Mouse (Mus musculus) embryo, embryonic 10.5 days (tissue): ENCODE measurements at regions not wholly inside any gene's neighbourhood (a gene's known extent, or its start where the extent isn't known, plus 50 kb on each side); places are given as distances from the start of the nearest gene placed in this dataset.

ENCODE experiments used
- DNase-seq: peaks from one replicate; pipeline ENCODE4 v3.0.0-alpha.2; 2015; ENCODE audit warnings: low spot score

DNA sequence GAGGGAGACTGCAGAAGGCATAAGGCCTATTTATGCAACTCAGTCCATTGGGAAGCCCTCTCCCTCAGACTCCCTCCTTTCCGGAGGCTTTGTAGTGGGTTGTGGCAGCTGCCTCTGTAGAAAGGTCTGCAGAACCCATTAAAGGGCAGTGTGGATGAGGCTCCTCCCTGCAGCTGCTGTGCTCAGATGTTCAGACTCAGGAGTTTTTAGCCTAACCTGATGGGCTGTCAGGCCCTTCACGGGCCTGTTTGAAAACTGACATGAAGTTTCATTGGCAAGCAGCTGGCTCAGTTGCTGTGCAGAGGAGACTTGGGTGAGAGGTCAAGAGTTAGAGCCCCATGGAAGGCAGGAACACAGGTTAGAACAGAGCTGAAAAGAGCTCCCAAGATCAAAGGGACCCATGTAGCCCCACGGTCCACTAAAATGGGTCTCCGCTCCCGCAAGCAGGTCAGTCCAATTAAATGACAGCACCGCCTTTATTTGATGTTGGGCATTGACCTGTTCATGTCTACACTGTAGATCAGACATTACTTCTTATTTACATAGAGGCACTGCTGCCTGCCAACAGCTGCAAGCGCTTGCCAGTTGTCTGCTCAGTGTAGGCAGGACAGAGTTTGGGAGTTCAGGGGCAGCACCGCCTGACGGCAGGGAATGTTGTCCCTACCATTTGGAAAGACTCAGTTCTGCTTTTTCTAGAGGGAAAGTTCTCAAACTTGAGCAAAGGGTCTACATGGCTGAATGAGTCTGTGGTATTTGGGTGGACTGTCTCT lies 53.8 kb upstream of the Usp46 start:
- peak; percentile 56 for DNase-seq

GRCm38 (mm10) chr5:74126015-74126896 lies 58.0 kb upstream of the Usp46 start:
- peak; percentile 83 for DNase-seq

DNA sequence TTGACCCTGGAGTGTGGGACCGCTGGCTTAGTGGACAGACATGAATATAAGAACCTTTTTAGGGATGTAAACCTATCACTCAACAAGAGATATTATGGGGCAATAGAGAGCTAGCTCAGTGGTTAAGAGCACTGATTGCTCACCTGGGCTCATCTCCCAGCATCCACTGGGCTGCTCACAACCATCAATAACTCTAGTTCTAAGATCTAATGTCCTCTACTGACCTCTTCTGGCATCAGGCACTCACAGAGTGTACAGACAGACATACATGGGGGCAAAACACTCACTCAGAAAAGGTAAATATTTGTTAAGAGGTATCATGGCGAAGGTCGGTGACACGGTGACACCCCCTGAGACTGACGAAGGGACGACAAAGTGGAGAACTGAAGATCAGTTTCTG lies 59.3 kb upstream of the Usp46 start:
- no peak for DNase-seq

DNA sequence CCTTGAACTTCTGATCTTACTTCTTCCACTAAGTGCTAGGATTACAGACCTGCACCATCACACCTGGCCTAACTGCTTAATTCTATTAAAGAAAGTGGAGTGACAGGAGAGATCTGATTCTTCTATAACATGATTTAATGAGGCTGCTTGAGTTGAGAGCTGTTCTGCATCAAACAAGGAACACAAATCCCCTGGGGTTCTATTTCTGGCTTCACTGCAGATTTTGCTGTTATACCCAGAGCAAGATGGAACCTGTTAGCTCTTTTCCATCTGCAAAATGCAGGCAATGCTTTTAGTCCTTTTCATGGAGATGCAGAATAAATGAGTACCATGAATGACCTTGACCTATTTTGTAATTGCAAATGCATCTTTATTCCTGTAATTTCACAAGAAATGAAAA lies 61.4 kb upstream of the Usp46 start:
- no peak for DNase-seq

DNA sequence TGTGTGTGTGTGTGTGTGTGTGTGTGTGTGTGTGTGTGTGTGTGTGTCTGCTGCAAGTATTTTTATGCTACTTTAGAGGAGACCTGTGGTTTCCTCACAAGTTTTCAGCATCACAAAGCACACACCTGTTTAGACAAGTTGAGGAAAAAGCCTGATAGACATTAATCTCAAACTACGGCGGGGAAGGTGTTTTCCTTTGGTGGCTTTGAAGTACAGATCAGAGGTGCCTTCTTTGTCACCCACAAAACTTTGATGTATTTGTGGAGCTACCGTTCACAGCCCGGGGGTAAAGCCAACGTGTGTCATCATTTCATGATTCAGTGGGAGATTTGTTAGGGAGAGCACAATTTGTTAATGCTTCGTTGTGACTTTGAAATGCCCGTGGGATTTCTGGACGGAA lies 62.4 kb upstream of the Rasl11b start:
- DNase-seq: no peak

DNA sequence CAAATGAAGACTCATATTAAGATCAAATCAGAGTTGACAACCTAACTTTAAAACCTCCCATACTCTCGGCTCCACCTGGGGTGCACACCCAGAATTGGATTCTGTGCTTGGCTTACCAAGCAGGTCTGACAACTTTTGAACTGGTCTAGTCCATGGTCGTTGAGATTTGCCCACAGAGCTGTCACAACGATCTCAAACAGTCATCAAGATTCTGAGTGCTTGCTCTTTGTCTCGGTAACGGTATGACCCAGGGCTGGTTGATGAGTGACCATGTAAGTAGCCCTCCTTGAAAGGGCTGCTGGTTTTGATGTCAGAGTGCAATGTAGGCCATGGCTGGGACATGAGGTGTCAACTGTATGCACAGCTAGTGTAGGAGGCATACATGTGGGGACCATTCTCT lies 58.7 kb upstream of the Rasl11b start:
- no peak for DNase-seq

GRCm38 (mm10) chr5:74136868-74137439 lies 58.1 kb upstream of the Rasl11b start:
- no peak for DNase-seq

- no peak for DNase-seq
Observed at GRCm38 (mm10) chr5:74143994-74144393, 51.1 kb upstream of the Rasl11b start.

DNA sequence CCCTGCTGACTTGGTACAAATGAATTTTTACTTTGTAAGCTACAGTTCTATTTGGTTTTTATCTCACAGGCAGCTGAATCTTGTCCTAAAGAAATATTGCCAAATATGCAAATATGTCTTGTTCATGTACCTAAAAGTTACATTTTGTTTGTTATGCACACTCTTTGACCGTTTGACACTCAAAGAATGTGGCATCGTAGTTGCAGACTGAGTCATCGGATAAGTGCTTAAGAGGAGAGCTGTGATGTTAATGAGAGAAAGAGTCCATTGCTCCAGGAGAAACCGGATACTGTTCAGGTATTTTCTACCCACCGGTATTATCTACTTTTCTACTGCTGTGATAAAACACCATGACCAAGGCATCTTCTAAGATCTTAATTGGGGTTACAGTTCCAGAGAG lies 50.3 kb upstream of the Rasl11b start:
- no peak for DNase-seq
